Mouse (Mus musculus) midbrain, embryonic 16.5 days (tissue): ENCODE measurements around the gene Nudt17. TPM values are rescaled to one million over a fixed set of nuclear protein-coding genes. Genes with fewer than 3 reads are reported as not detected.
A peak's percentile ranks its signal among the peaks of the same experiment; 100 is the strongest.

Experiments
- ATAC-seq: fragments of 200-750 bp; cut with Nextera tagmentation; 2 replicates; pipeline ENCODE4 v1.8.0; 2017; ENCODE audit warnings: moderate TSS enrichment
- H3K27ac ChIP-seq: fragments of 300-500 bp; sonication (generic); 2 replicates; pipeline ENCODE4 v1.5.1; 2014; ENCODE audit warnings: mild to moderate bottlenecking, low read length, mixed read lengths
- H3K27me3 ChIP-seq: fragments of 300-500 bp; sonication (generic); 2 replicates; pipeline ENCODE4 v1.6.1; 2014; ENCODE audit warnings: low read depth, low read length, mixed read lengths; ENCODE audit not compliant: control insufficient read depth, insufficient read depth
- H3K36me3 ChIP-seq: fragments of 300-500 bp; sonication (generic); 2 replicates; pipeline ENCODE4 v1.6.1; 2014; ENCODE audit warnings: mild to moderate bottlenecking, low read length, moderate library complexity, mixed read lengths; ENCODE audit not compliant: control insufficient read depth, insufficient read depth
- H3K4me1 ChIP-seq: fragments of 300-500 bp; sonication (generic); 2 replicates; pipeline ENCODE4 v1.6.1; 2014; ENCODE audit warnings: mild to moderate bottlenecking, low read length, mixed read lengths; ENCODE audit not compliant: control insufficient read depth, insufficient read depth
- H3K4me2 ChIP-seq: fragments of 300-500 bp; sonication (generic); 2 replicates; pipeline ENCODE4 v1.6.1; 2014; ENCODE audit warnings: mild to moderate bottlenecking, low read length, mixed read lengths
- H3K4me3 ChIP-seq: fragments of 300-500 bp; sonication (generic); 2 replicates; pipeline ENCODE4 v1.5.1; 2014; ENCODE audit warnings: low read depth, mild to moderate bottlenecking, low read length, moderate library complexity, mixed read lengths
- H3K9ac ChIP-seq: fragments of 300-500 bp; sonication (generic); 2 replicates; pipeline ENCODE4 v1.6.1; 2014; ENCODE audit warnings: low read depth, low read length, mixed read lengths
- H3K9me3 ChIP-seq: fragments of 300-500 bp; sonication (generic); replicated peaks from 2 replicates; pipeline ENCODE4 v1.6.1; 2014; ENCODE audit warnings: mild to moderate bottlenecking, low read length, mixed read lengths; ENCODE audit not compliant: control insufficient read depth, poor library complexity, severe bottlenecking
- WGBS: fragments of 180-500 bp; shearing (Covaris S2); extraction: QIAGEN DNeasy Blood & Tissue Kit; methylation state at CpG from one replicate; pipeline ENCODE4 v1.1.7; 2014; 5-methylcytosine and 5-hydroxymethylcytosine counted together
- polyA plus RNA-seq: library from polyadenylated mRNA; unstranded; fragments of >200 nt; fragmentation: Nextera tagmentation; extraction: Ambion mirVana; gene quantifications from 2 replicates; pipeline ENCODE4 v1.2.1, GENCODE M21; 2015

Nudt17 gene
- polyA plus RNA-seq, 1 experiment from 2014 or later = 17.2 TPM

- no peak for ATAC-seq
- Histone ChIP-seq H3K36me3 (no peaks in the 10 kb centered on the region), H3K4me2 (no peak overlapping the region), H3K4me1 (peaks cover 16% of the 10 kb centered on the region), H3K4me3 (no peak overlapping the region), H3K9me3 (no peaks in the 10 kb centered on the region), H3K27ac (no peak overlapping the region), H3K9ac (no peak overlapping the region), H3K27me3 (no peaks in the 10 kb centered on the region)
- WGBS = 94% methylated on average over 1 of the region's 1 CpGs
These were observed 25.6 kb upstream of the Nudt17 start for GRCm38 (mm10) chr3:96733984-96734383.

GRCm38 (mm10) chr3:96730785-96731184 is 22.4 kb upstream of the Nudt17 start:
- ATAC-seq = no peak
- Histone ChIP-seq H3K4me1 (peaks cover 27% of the 10 kb centered on the region), H3K4me3 (no peak overlapping the region), H3K4me2 (no peak overlapping the region), H3K9ac (no peak overlapping the region), H3K27ac (no peak overlapping the region), H3K27me3 (no peaks in the 10 kb centered on the region), H3K36me3 (no peaks in the 10 kb centered on the region), H3K9me3 (no peaks in the 10 kb centered on the region)
- 62% methylated on average over 5 of the region's 5 CpGs for WGBS

- H3K27me3 ChIP-seq = no peaks in the 10 kb centered on the region
- WGBS = 82% methylated on average over 3 of the region's 3 CpGs
- H3K9me3 ChIP-seq = no peaks in the 10 kb centered on the region
- H3K4me1 ChIP-seq = peaks cover 30% of the 10 kb centered on the region
- H3K27ac ChIP-seq = no peak overlapping the region
- peak overlapping the region; percentile 82 for H3K4me2 ChIP-seq
- no peak for ATAC-seq
- no peak overlapping the region for H3K4me3 ChIP-seq
- no peak overlapping the region for H3K9ac ChIP-seq
- H3K36me3 ChIP-seq = no peaks in the 10 kb centered on the region
These were observed 21.0 kb upstream of the Nudt17 start for GRCm38 (mm10) chr3:96729403-96729784.

GRCm38 (mm10) chr3:96728634-96729402 is 20.5 kb upstream of the Nudt17 start:
- peak overlapping the region; percentile 83; the same call in 1 of the 2 replicates for H3K27ac ChIP-seq

GRCm38 (mm10) chr3:96727828-96728633 is 19.7 kb upstream of the Nudt17 start:
- Histone ChIP-seq H3K4me3 (peak overlapping the region; percentile 71), H3K4me1 (peaks cover 30% of the 10 kb centered on the region), H3K27me3 (no peaks in the 10 kb centered on the region), H3K9me3 (no peaks in the 10 kb centered on the region), H3K36me3 (peaks cover 6% of the 10 kb centered on the region; the same call in 1 of the 2 replicates), H3K9ac (peak overlapping the region; percentile 81), H3K4me2 (peak overlapping the region; percentile 82), H3K27ac (peak overlapping the region; percentile 83)
- under 1% methylated on average over 40 of the region's 42 CpGs for WGBS
- peak; percentile 68 for ATAC-seq

More at GRCm38 (mm10) chr3:96728634-96729402, 20.5 kb upstream of the Nudt17 start:
- WGBS = 32% methylated on average over 7 of the region's 7 CpGs
- ATAC-seq = no peak
- Histone ChIP-seq H3K4me2 (peak overlapping the region; percentile 82), H3K4me1 (peaks cover 30% of the 10 kb centered on the region), H3K27me3 (no peaks in the 10 kb centered on the region), H3K36me3 (peaks cover under 1% of the 10 kb centered on the region; the same call in 1 of the 2 replicates), H3K4me3 (peak overlapping the region; percentile 71), H3K9me3 (no peaks in the 10 kb centered on the region), H3K9ac (peak overlapping the region; percentile 81; the same call in 1 of the 2 replicates)

- Histone ChIP-seq H3K27me3 (no peaks in the 10 kb centered on the region), H3K4me2 (peak within 1 kb of the TSS; percentile 82), H3K9me3 (no peaks in the 10 kb centered on the region), H3K4me1 (peaks cover 30% of the 10 kb centered on the region), H3K27ac (peak within 1 kb of the TSS; percentile 83), H3K4me3 (peak within 1 kb of the TSS; percentile 71), H3K9ac (peak within 1 kb of the TSS; percentile 81), H3K36me3 (peaks cover 7% of the 10 kb centered on the region; the same call in 1 of the 2 replicates)
- ATAC-seq = peak; percentile 98
- under 1% methylated on average over 51 of the region's 52 CpGs for WGBS
These were observed 19.0 kb upstream of the Nudt17 start, which contains the start of the genes Polr3c and Rnf115 for GRCm38 (mm10) chr3:96727343-96727827. TSS of gene Polr3c (minus strand) at chr3:96727628. TSS of gene Rnf115 (plus strand) at chr3:96727664.

- Histone ChIP-seq H3K9ac (no peak overlapping the region), H3K9me3 (no peaks in the 10 kb centered on the region), H3K27ac (no peak overlapping the region), H3K4me2 (no peak overlapping the region), H3K4me3 (no peak overlapping the region), H3K27me3 (no peaks in the 10 kb centered on the region), H3K36me3 (peaks cover 29% of the 10 kb centered on the region), H3K4me1 (no peaks in the 10 kb centered on the region)
- ATAC-seq = no peak
- WGBS = 39% methylated on average over 14 of the region's 14 CpGs
These were observed 10.8 kb upstream of the Nudt17 start for GRCm38 (mm10) chr3:96719173-96719572.

GRCm38 (mm10) chr3:96715854-96716253 is 7.5 kb upstream of the Nudt17 start:
- H3K9me3 ChIP-seq = no peaks in the 10 kb centered on the region
- H3K27me3 ChIP-seq = no peaks in the 10 kb centered on the region
- H3K4me3 ChIP-seq = no peak overlapping the region
- H3K4me1 ChIP-seq = no peaks in the 10 kb centered on the region
- peaks cover 33% of the 10 kb centered on the region for H3K36me3 ChIP-seq
- ATAC-seq = no peak
- WGBS = 81% methylated on average over 2 of the region's 2 CpGs
- H3K4me2 ChIP-seq = no peak overlapping the region
- no peak overlapping the region for H3K27ac ChIP-seq
- no peak overlapping the region for H3K9ac ChIP-seq
